Mouse (Mus musculus) small intestine, adult 2 months (tissue): ENCODE results near the gene Sh3gl2. TPM values are rescaled to one million over a fixed set of nuclear protein-coding genes. Genes with fewer than 3 reads are reported as not detected.
A peak's percentile ranks its signal among the peaks of the same experiment; 100 is the strongest.

Source experiments
- H3K27ac ChIP-seq: fragments of 200-500 bp; 2 replicates; pipeline ENCODE4 v1.5.1; 2012; ENCODE audit warnings: low read depth, low read length, control low read depth, inconsistent platforms; ENCODE audit not compliant: insufficient read depth
- H3K27me3 ChIP-seq: fragments of 200-500 bp; 2 replicates; pipeline ENCODE4 v1.6.1; 2012; ENCODE audit warnings: mild to moderate bottlenecking, moderate library complexity, low read length, inconsistent platforms; ENCODE audit not compliant: control insufficient read depth, insufficient read depth
- H3K36me3 ChIP-seq: fragments of 200-500 bp; 2 replicates; pipeline ENCODE4 v1.6.1; 2012; ENCODE audit warnings: mild to moderate bottlenecking, low read length, control low read depth, inconsistent platforms; ENCODE audit not compliant: control insufficient read depth, insufficient read depth
- H3K4me1 ChIP-seq: fragments of 200-500 bp; 2 replicates; pipeline ENCODE4 v1.6.1; 2012; ENCODE audit warnings: low read length, inconsistent platforms, mixed read lengths; ENCODE audit not compliant: control insufficient read depth, insufficient read depth, insufficient read length
- H3K4me3 ChIP-seq: fragments of 200-500 bp; 2 replicates; pipeline ENCODE4 v1.5.1; 2012; ENCODE audit warnings: low read depth, mild to moderate bottlenecking, control low read depth, inconsistent platforms, low read length, moderate library complexity
- CTCF ChIP-seq: fragments of 200-500 bp; IDR thresholded peaks from 2 replicates; pipeline ENCODE4 v1.5.1; 2012; ENCODE audit warnings: low read depth, mild to moderate bottlenecking, control low read depth, inconsistent platforms, low read length, moderate library complexity, mixed read lengths; ENCODE audit not compliant: insufficient replicate concordance, insufficient read length; ENCODE audit errors: extremely low read depth
- POLR2A ChIP-seq: fragments of 200-500 bp; IDR thresholded peaks from 2 replicates; pipeline ENCODE4 v1.6.1; 2012; ENCODE audit warnings: low read depth, mild to moderate bottlenecking, control low read depth, inconsistent platforms, low read length, moderate library complexity
- WGBS: fragments of 180-500 bp; shearing (Covaris S2); methylation state at CpG from one replicate; pipeline ENCODE4 v1.1.7; 2018; 5-methylcytosine and 5-hydroxymethylcytosine counted together
- polyA plus RNA-seq: library from polyadenylated mRNA; depleted of rRNA; stranded (reverse); fragments of >200 nt; gene quantifications from 2 replicates; pipeline ENCODE4 v1.2.3, GENCODE M21; 2012; rRNA removed

The Sh3gl2 gene
- polyA plus RNA-seq, result 8.3 and 16.7 TPM in 2 replicates

- peak; percentile 47; the same call in 1 of the 2 replicates for TF ChIP-seq POLR2A
- TF ChIP-seq CTCF, result 0 out of 2 replicates have a peak, but pooled peaks have one; percentile 15
- H3K27me3 ChIP-seq, result no peaks in the 10 kb centered on the region
- under 1% methylated on average over 48 of the region's 48 CpGs for WGBS
- H3K4me1 ChIP-seq, result no peaks in the 10 kb centered on the region; the same call in 1 of the 2 replicates
- H3K36me3 ChIP-seq, result no peaks in the 10 kb centered on the region
- H3K27ac ChIP-seq, result peak within 1 kb of the TSS; percentile 91
- H3K4me3 ChIP-seq, result peak within 1 kb of the TSS; percentile 90
Measured at GRCm38 (mm10) chr4:85205071-85205635, at the start of gene Sh3gl2. TSS of gene Sh3gl2 (plus strand) at chr4:85205126.

DNA sequence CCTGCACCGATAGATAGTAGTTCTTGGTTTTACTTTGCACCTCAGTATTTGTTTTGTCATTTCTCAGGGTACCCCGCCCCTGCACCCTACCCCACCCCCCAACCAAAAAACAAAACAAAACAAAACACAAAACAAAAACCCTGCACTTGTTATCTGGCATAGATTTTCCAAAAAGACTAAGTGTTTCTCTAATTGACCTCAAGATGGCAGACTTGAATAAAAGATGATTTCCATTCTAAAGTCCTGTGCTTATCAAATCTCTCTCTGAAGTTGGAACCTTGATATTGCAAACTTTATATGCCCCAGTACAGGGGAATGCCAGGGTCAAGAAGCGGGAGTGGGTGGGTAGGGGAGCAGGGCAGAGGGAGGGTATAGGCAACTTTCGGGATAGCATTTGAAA, 43.8 kb upstream of the Sh3gl2 start:
- WGBS, result 43% methylated on average over 4 of the region's 4 CpGs
- no peaks in the 10 kb centered on the region for H3K36me3 ChIP-seq
- H3K27ac ChIP-seq, result no peak overlapping the region
- H3K4me1 ChIP-seq, result no peaks in the 10 kb centered on the region
- H3K4me3 ChIP-seq, result no peak overlapping the region
- no peaks in the 10 kb centered on the region for H3K27me3 ChIP-seq
- TF ChIP-seq CTCF (no peak; the same call in 1 of the 2 replicates), POLR2A (no peak)

- H3K27ac ChIP-seq, result no peak overlapping the region
- TF ChIP-seq POLR2A (no peak), CTCF (peak; percentile 70; the same call in 1 of the 2 replicates)
- H3K27me3 ChIP-seq, result no peaks in the 10 kb centered on the region
- H3K4me1 ChIP-seq, result no peaks in the 10 kb centered on the region
- 30% methylated on average over 27 of the region's 27 CpGs for WGBS
- no peaks in the 10 kb centered on the region for H3K36me3 ChIP-seq
- no peak overlapping the region for H3K4me3 ChIP-seq
Measured at GRCm38 (mm10) chr4:85162468-85163312, 42.2 kb upstream of the Sh3gl2 start.

DNA sequence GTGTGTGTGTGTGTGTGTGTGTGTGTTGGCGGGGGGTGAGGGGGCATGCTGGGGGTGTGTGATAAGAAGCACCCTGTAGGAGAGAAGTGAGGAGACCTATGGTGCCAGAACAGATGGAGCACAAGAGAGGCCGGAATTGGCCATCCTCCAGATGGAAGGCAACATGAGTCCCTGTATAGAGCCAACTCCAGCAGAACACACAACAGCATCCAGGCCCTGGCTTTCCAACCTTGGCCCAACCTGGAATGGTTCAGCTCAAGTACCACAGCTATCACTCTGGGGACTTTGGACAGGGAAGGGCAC, 41.7 kb upstream of the Sh3gl2 start:
- H3K36me3 ChIP-seq, result no peaks in the 10 kb centered on the region
- WGBS, result 92% methylated on average over 2 of the region's 2 CpGs
- no peak for TF ChIP-seq CTCF
- no peak for TF ChIP-seq POLR2A
- H3K4me3 ChIP-seq, result no peak overlapping the region
- H3K4me1 ChIP-seq, result no peaks in the 10 kb centered on the region
- H3K27me3 ChIP-seq, result no peaks in the 10 kb centered on the region
- H3K27ac ChIP-seq, result no peak overlapping the region

- H3K4me1 ChIP-seq, result no peaks in the 10 kb centered on the region
- no peaks in the 10 kb centered on the region for H3K27me3 ChIP-seq
- H3K36me3 ChIP-seq, result no peaks in the 10 kb centered on the region
- H3K27ac ChIP-seq, result no peak overlapping the region
- H3K4me3 ChIP-seq, result no peak overlapping the region
- WGBS, result 90% methylated on average over 12 of the region's 12 CpGs
- TF ChIP-seq POLR2A (no peak), CTCF (no peak)
Measured at GRCm38 (mm10) chr4:85168001-85168400, 36.9 kb upstream of the Sh3gl2 start.

DNA sequence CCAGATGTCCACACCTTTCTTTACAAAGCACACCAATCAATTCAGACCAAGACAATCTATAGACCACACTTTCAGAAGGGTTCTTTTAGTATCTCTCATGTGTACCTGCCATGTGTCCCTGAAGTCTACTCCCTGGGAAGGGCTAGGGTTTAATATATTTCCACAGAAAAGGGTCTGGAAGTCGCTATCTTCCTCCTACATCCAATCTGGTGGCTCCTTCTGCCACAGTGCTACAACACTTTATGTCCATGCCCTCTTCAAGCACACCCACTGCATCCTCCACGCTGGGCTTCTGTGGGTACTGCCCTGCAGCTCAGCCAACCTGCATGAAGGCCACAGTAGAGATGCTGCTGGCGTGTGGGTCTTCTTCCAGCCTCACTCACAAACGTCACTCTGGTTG, 29.5 kb upstream of the Sh3gl2 start:
- no peaks in the 10 kb centered on the region for H3K36me3 ChIP-seq
- no peak overlapping the region for H3K27ac ChIP-seq
- no peak for TF ChIP-seq POLR2A
- TF ChIP-seq CTCF, result no peak
- H3K4me1 ChIP-seq, result no peaks in the 10 kb centered on the region
- 78% methylated on average over 4 of the region's 4 CpGs for WGBS
- no peak overlapping the region for H3K4me3 ChIP-seq
- no peaks in the 10 kb centered on the region for H3K27me3 ChIP-seq

- Histone ChIP-seq H3K4me1 (no peaks in the 10 kb centered on the region), H3K27ac (no peak overlapping the region), H3K36me3 (no peaks in the 10 kb centered on the region), H3K27me3 (no peaks in the 10 kb centered on the region), H3K4me3 (no peak overlapping the region)
- 52% methylated on average over 9 of the region's 9 CpGs for WGBS
- TF ChIP-seq CTCF (no peak), POLR2A (no peak)
Measured at GRCm38 (mm10) chr4:85178394-85179051, 26.4 kb upstream of the Sh3gl2 start.
